Mouse (Mus musculus): Measurements from ENCODE around the gene Emid1.

GRCm38 (mm10) chr11:5193576-5193881 lies 41.5 kb upstream of the Emid1 start:
- TF ChIP-seq CTCF (IDR thresholded peaks at IDR 0.05; ENCODE audit: insufficient read depth, low read length) (no peak), POLR2A (IDR thresholded peaks at IDR 0.05; ENCODE audit: borderline replicate concordance, extremely low read depth, low read depth, low read length) (no peak)

Data from lung, adult 2 months (tissue).